Mouse (Mus musculus) forebrain, embryonic 11.5 days (tissue): Measurements from ENCODE around the gene Gramd1a. TPM values are rescaled to one million over a fixed set of nuclear protein-coding genes. Genes with fewer than 3 reads are reported as not detected.
A peak's percentile ranks its signal among the peaks of the same experiment; 100 is the strongest.

ENCODE experiments used
- ATAC-seq: fragments of 200-750 bp; cut with Nextera tagmentation; replicated peaks from 2 replicates; pipeline ENCODE4 v1.8.0; 2017; ENCODE audit warnings: moderate TSS enrichment; ENCODE audit not compliant: low FRiP score
- DNase-seq: peaks from one replicate; pipeline ENCODE4 v3.0.0-alpha.2; 2017; ENCODE audit warnings: low spot score
- H3K27ac ChIP-seq: fragments of 300-500 bp; sonication (generic); 2 replicates; pipeline ENCODE4 v1.5.1; 2014; ENCODE audit warnings: low read depth, low read length
- H3K27me3 ChIP-seq: fragments of 300-500 bp; sonication (generic); 2 replicates; pipeline ENCODE4 v1.6.1; 2014; ENCODE audit warnings: mild to moderate bottlenecking, low read length, mixed read lengths; ENCODE audit not compliant: control insufficient read depth, insufficient read depth
- H3K36me3 ChIP-seq: fragments of 300-500 bp; sonication (generic); 2 replicates; pipeline ENCODE4 v1.6.1; 2014; ENCODE audit warnings: mild to moderate bottlenecking, low read length, moderate library complexity, mixed read lengths; ENCODE audit not compliant: control insufficient read depth, insufficient read depth
- H3K4me1 ChIP-seq: fragments of 300-500 bp; sonication (generic); replicated peaks from 2 replicates; pipeline ENCODE4 v1.6.1; 2014; ENCODE audit warnings: low read length, mixed read lengths; ENCODE audit not compliant: control insufficient read depth, insufficient read depth
- H3K4me2 ChIP-seq: fragments of 300-500 bp; sonication (generic); 2 replicates; pipeline ENCODE4 v1.6.1; 2014; ENCODE audit warnings: low read depth, mild to moderate bottlenecking, low read length, moderate library complexity, mixed read lengths; ENCODE audit not compliant: severe bottlenecking
- H3K4me3 ChIP-seq: fragments of 300-500 bp; sonication (generic); 2 replicates; pipeline ENCODE4 v1.5.1; 2014; ENCODE audit warnings: low read depth, low read length
- H3K9ac ChIP-seq: fragments of 300-500 bp; sonication (generic); 2 replicates; pipeline ENCODE4 v1.6.1; 2014; ENCODE audit warnings: low read length
- H3K9me3 ChIP-seq: fragments of 300-500 bp; sonication (generic); 2 replicates; pipeline ENCODE4 v1.6.1; 2016; ENCODE audit warnings: low read length, mixed read lengths; ENCODE audit not compliant: control insufficient read depth
- WGBS: fragments of 180-500 bp; shearing (Covaris S2); extraction: QIAGEN DNeasy Blood & Tissue Kit; methylation state at CpG from one replicate; pipeline ENCODE4 v1.1.7; 2014; 5-methylcytosine and 5-hydroxymethylcytosine counted together
- polyA plus RNA-seq: library from polyadenylated mRNA; unstranded; fragments of >200 nt; fragmentation: Nextera tagmentation; extraction: Ambion mirVana; gene quantifications from 2 replicates; pipeline ENCODE4 v1.2.1, GENCODE M21; 2014

The Gramd1a gene
- polyA plus RNA-seq, 1 experiment from 2014 or later = 133 TPM

GRCm38 (mm10) chr7:31086175-31086755 lies 69.4 kb downstream of the Gramd1a start:
- ATAC-seq = no peak
- DNase-seq = no peak
- H3K9me3 ChIP-seq = no peaks in the 10 kb centered on the region
- 0 out of 2 replicates have a peak, but pooled peaks cover 3% of the 10 kb centered on the region for H3K4me1 ChIP-seq
- H3K27ac ChIP-seq = no peak overlapping the region
- no peaks in the 10 kb centered on the region for H3K27me3 ChIP-seq
- no peak overlapping the region for H3K4me2 ChIP-seq
- H3K4me3 ChIP-seq = no peak overlapping the region
- no peaks in the 10 kb centered on the region for H3K36me3 ChIP-seq
- 93% methylated on average over 9 of the region's 9 CpGs for WGBS
- no peak overlapping the region for H3K9ac ChIP-seq

GRCm38 (mm10) chr7:31085171-31085570 lies 70.5 kb downstream of the Gramd1a start:
- Histone ChIP-seq H3K4me2 (no peak overlapping the region), H3K27me3 (no peaks in the 10 kb centered on the region), H3K4me1 (0 out of 2 replicates have a peak, but pooled peaks cover 3% of the 10 kb centered on the region), H3K9ac (no peak overlapping the region), H3K4me3 (no peak overlapping the region), H3K36me3 (no peaks in the 10 kb centered on the region), H3K9me3 (no peaks in the 10 kb centered on the region), H3K27ac (no peak overlapping the region)
- 0 out of 2 replicates have a peak, but pooled peaks have one; percentile 27 for ATAC-seq
- DNase-seq = no peak
- 24% methylated on average over 3 of the region's 3 CpGs for WGBS

GRCm38 (mm10) chr7:31084140-31084539 lies 71.6 kb downstream of the Gramd1a start:
- Histone ChIP-seq H3K4me1 (0 out of 2 replicates have a peak, but pooled peaks cover 3% of the 10 kb centered on the region), H3K27ac (no peak overlapping the region), H3K4me2 (no peak overlapping the region), H3K36me3 (no peaks in the 10 kb centered on the region), H3K9me3 (no peaks in the 10 kb centered on the region), H3K9ac (no peak overlapping the region), H3K27me3 (no peaks in the 10 kb centered on the region), H3K4me3 (no peak overlapping the region)
- DNase-seq (no peak), ATAC-seq (no peak)
- 57% methylated on average over 9 of the region's 9 CpGs for WGBS

DNA sequence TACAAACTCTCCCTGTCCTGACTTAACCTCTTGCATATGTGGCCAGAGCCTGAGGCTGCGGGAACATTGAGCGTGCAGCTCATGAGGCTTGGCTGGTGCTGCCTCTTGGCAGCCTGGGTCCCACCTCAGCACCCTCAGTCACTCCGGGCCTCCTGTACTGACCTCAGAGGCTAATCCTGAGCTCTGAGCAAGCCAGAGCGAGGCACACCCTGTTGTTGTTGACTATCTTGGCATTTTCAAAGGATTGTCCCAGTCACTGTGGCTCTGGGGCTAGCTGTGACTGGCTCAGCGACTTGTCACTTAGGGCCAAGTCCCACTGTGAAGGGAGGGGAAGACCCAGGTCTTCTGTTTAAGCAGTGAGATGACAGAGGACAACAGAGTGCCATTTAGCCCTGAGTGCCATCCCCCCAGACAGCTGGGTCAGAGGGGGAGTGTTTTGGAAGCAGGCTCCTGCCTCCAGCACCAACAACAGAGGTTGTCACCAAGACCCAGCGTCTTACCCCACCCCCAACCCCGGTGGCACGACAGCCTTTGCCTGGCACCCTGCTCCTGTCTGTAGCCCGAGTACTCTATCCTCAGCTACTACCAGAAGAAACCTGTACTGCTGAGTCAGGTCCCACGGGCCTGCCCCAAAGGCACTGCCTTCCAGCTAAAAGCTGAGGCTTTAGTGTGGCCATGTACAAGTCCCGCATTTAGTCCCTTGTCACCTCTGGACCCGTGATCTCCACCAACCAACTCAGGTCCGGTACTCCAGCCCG lies 72.7 kb downstream of the Gramd1a start:
- H3K9me3 ChIP-seq = no peaks in the 10 kb centered on the region
- no peaks in the 10 kb centered on the region for H3K27me3 ChIP-seq
- H3K36me3 ChIP-seq = no peaks in the 10 kb centered on the region
- no peak for ATAC-seq
- 0 out of 2 replicates have a peak, but pooled peaks cover 3% of the 10 kb centered on the region for H3K4me1 ChIP-seq
- 61% methylated on average over 14 of the region's 14 CpGs for WGBS
- no peak overlapping the region for H3K4me3 ChIP-seq
- H3K9ac ChIP-seq = no peak overlapping the region
- H3K4me2 ChIP-seq = no peak overlapping the region
- H3K27ac ChIP-seq = no peak overlapping the region
- DNase-seq = no peak

DNA sequence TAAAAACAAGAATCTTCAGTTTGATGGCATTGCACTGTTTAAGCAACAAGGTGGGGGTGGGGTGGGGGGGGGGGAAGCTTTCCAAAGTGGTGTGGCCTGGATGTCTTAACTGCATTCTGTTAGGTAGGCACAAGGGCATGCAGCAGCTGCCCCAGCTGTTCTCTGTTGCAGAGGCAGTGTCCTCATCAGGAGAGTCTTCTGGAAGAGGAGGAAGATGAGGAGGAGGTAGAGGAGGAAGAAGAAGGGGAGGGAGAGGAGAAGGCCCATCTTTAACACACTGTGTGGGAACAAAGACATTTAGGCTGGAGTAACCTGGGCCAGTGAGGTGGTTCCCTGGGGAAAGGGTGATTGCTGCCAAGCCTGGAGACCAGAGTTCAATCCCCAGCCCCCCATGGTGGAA lies 73.6 kb downstream of the Gramd1a start:
- ATAC-seq (no peak), DNase-seq (no peak)
- 0 out of 2 replicates have a peak, but pooled peaks cover 3% of the 10 kb centered on the region for H3K4me1 ChIP-seq

GRCm38 (mm10) chr7:31081106-31081505 lies 74.6 kb downstream of the Gramd1a start:
- ATAC-seq (no peak), DNase-seq (no peak)
- Histone ChIP-seq H3K9me3 (no peaks in the 10 kb centered on the region), H3K4me3 (no peak overlapping the region), H3K9ac (no peak overlapping the region), H3K4me2 (no peak overlapping the region), H3K4me1 (0 out of 2 replicates have a peak, but pooled peaks cover 3% of the 10 kb centered on the region), H3K27ac (no peak overlapping the region), H3K36me3 (no peaks in the 10 kb centered on the region), H3K27me3 (no peaks in the 10 kb centered on the region)
- whole genome bisulfite sequencing = 38% methylated on average over 1 of the region's 1 CpGs

More for the DNA sequence above, 73.6 kb downstream of the Gramd1a start:
- Histone ChIP-seq H3K27me3 (no peaks in the 10 kb centered on the region), H3K9ac (no peak overlapping the region), H3K4me2 (no peak overlapping the region), H3K4me3 (no peak overlapping the region), H3K36me3 (no peaks in the 10 kb centered on the region), H3K9me3 (no peaks in the 10 kb centered on the region), H3K27ac (no peak overlapping the region)

- H3K9me3 ChIP-seq = no peaks in the 10 kb centered on the region
- no peak overlapping the region for H3K27ac ChIP-seq
- ATAC-seq = no peak
Observed at GRCm38 (mm10) chr7:31080611-31081010, 75.1 kb downstream of the Gramd1a start.

More at GRCm38 (mm10) chr7:31080611-31081010, 75.1 kb downstream of the Gramd1a start:
- DNase-seq = no peak
- 0 out of 2 replicates have a peak, but pooled peaks cover 3% of the 10 kb centered on the region for H3K4me1 ChIP-seq
- H3K36me3 ChIP-seq = no peaks in the 10 kb centered on the region
- WGBS = 45% methylated on average over 3 of the region's 3 CpGs
- H3K4me2 ChIP-seq = no peak overlapping the region
- no peak overlapping the region for H3K9ac ChIP-seq
- no peak overlapping the region for H3K4me3 ChIP-seq
- no peaks in the 10 kb centered on the region for H3K27me3 ChIP-seq
